Mouse (Mus musculus): ENCODE measurements around the gene Tnxb. TPM values are rescaled to one million over a fixed set of nuclear protein-coding genes. Genes with fewer than 3 reads are reported as not detected.

Gene Tnxb
- 0.01 and 0.09 TPM in 2 replicates for polyA plus RNA-seq (2014; fragmentation: Nextera tagmentation; extraction: Ambion mirVana)

DNA sequence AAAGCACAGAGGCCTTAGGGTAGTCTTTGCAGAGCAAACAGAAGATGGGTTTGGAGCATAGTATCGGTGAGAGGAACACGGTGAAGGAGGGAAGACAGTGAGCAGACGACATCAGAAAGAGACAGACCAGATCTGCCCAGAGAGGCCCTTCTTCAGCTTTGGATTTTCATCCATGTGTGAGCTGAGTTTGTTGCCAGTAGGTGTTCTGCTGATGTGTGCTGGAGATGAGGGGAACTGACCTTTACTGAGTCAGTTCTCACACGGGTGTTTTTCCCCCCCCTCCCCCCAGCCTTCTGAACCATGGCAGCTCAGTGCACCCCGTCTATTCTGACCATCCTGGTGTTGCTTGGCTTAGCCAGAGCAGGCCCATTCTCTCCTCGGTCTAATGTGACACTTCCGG lies at the start of gene Tnxb:
Tnxb (plus strand) TSS at position 301 of the 400 bp plus-strand sequence.
- Histone ChIP-seq H3K4me1 (replicated peaks; ENCODE audit: control insufficient read depth, insufficient read depth, low read length) (peaks cover 10% of the 10 kb centered on the region; the same call in 1 of the 2 replicates), H3K27me3 (ENCODE audit: control insufficient read depth, insufficient read depth, low read length) (peaks cover 38% of the 10 kb centered on the region), H3K9ac (ENCODE audit: low read depth, low read length) (peak within 1 kb of the TSS; percentile 42), H3K4me2 (replicated peaks; ENCODE audit: low read depth, low read length) (peak within 1 kb of the TSS; percentile 76), H3K27ac (ENCODE audit: low read depth, low read length) (no peak within 1 kb of the TSS), H3K4me3 (ENCODE audit: low read depth, low read length) (peak within 1 kb of the TSS; percentile 38), H3K9me3 (ENCODE audit: control insufficient read depth, low read length) (no peaks in the 10 kb centered on the region), H3K36me3 (ENCODE audit: control insufficient read depth, insufficient read depth, low read length) (no peaks in the 10 kb centered on the region)
- 65% methylated on average over 7 of the region's 7 CpGs for WGBS
- DNase-seq (ENCODE audit: low spot score) = no peak
- no peak for ATAC-seq (ENCODE audit: low FRiP score)

- no peaks in the 10 kb centered on the region for H3K27me3 ChIP-seq (ENCODE audit: control insufficient read depth, insufficient read depth, low read length)
- no peak overlapping the region for H3K4me3 ChIP-seq (ENCODE audit: low read depth, low read length)
- no peak for ATAC-seq (ENCODE audit: low FRiP score)
- H3K4me1 ChIP-seq (replicated peaks; ENCODE audit: control insufficient read depth, insufficient read depth, low read length) = peaks cover under 1% of the 10 kb centered on the region; the same call in 1 of the 2 replicates
- H3K27ac ChIP-seq (ENCODE audit: low read depth, low read length) = no peak overlapping the region
- DNase-seq (ENCODE audit: low spot score) = no peak
- H3K9ac ChIP-seq (ENCODE audit: low read depth, low read length) = no peak overlapping the region
- no peak overlapping the region for H3K4me2 ChIP-seq (replicated peaks; ENCODE audit: low read depth, low read length)
- no peaks in the 10 kb centered on the region for H3K9me3 ChIP-seq (ENCODE audit: control insufficient read depth, low read length)
- H3K36me3 ChIP-seq (ENCODE audit: control insufficient read depth, insufficient read depth, low read length) = no peaks in the 10 kb centered on the region
- WGBS = 93% methylated on average over 8 of the region's 8 CpGs
Observed at GRCm38 (mm10) chr17:34621006-34621405, 49.3 kb upstream of the Tnxb start.

- no peaks in the 10 kb centered on the region for H3K9me3 ChIP-seq (ENCODE audit: control insufficient read depth, low read length)
- peaks cover 8% of the 10 kb centered on the region; the same call in 1 of the 2 replicates for H3K4me1 ChIP-seq (replicated peaks; ENCODE audit: control insufficient read depth, insufficient read depth, low read length)
- H3K27me3 ChIP-seq (ENCODE audit: control insufficient read depth, insufficient read depth, low read length) = no peaks in the 10 kb centered on the region
- no peak for DNase-seq (ENCODE audit: low spot score)
- H3K27ac ChIP-seq (ENCODE audit: low read depth, low read length) = no peak overlapping the region
- WGBS = 88% methylated on average over 9 of the region's 9 CpGs
- H3K36me3 ChIP-seq (ENCODE audit: control insufficient read depth, insufficient read depth, low read length) = no peaks in the 10 kb centered on the region
- ATAC-seq (ENCODE audit: low FRiP score) = no peak
- H3K4me2 ChIP-seq (replicated peaks; ENCODE audit: low read depth, low read length) = no peak overlapping the region
- H3K9ac ChIP-seq (ENCODE audit: low read depth, low read length) = no peak overlapping the region
- no peak overlapping the region for H3K4me3 ChIP-seq (ENCODE audit: low read depth, low read length)
Observed at GRCm38 (mm10) chr17:34623161-34623560, 47.2 kb upstream of the Tnxb start.

- no peak for DNase-seq (ENCODE audit: low spot score)
- Histone ChIP-seq H3K4me2 (replicated peaks; ENCODE audit: low read depth, low read length) (no peak overlapping the region), H3K9ac (ENCODE audit: low read depth, low read length) (no peak overlapping the region), H3K27ac (ENCODE audit: low read depth, low read length) (no peak overlapping the region), H3K4me1 (replicated peaks; ENCODE audit: control insufficient read depth, insufficient read depth, low read length) (peaks cover 24% of the 10 kb centered on the region), H3K4me3 (ENCODE audit: low read depth, low read length) (no peak overlapping the region), H3K9me3 (ENCODE audit: control insufficient read depth, low read length) (no peaks in the 10 kb centered on the region), H3K27me3 (ENCODE audit: control insufficient read depth, insufficient read depth, low read length) (peaks cover 9% of the 10 kb centered on the region), H3K36me3 (ENCODE audit: control insufficient read depth, insufficient read depth, low read length) (no peaks in the 10 kb centered on the region)
- no peak for ATAC-seq (ENCODE audit: low FRiP score)
- 99% methylated on average over 3 of the region's 3 CpGs for WGBS
Observed at GRCm38 (mm10) chr17:34624981-34625380, 45.4 kb upstream of the Tnxb start.

DNA sequence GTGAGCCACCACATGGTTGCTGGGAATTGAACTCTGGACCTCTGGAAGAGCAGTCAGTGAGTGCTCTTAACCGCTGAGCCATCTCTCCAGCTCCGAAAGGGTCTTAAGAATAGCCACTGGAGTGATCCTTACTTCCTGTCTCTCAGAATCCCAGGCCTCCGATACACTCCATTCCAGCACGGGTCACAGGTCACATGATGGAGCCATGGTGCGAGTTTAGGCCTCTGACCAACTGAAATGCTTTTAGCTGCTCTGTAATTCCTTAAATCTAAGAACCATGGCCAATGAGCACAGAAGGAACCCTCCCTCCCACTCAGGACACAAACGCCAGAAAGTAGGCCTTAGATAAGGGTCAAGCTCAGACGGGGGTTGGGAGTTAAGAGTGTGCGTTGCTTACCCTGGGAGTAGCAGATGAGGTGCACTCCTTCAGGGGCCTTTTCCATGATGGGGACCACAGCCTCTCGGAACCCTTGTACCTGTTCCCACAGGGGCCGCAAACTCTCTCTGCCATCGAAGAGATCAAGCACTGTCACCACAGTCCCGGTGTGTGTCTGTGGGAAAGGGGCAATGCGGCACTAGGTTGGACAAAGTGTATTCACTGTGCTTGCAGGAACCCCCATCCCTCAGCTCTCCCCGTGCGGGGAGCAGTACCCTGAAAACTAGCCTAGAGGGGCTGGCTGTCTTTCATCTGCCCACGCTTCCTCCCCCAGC lies 44.1 kb upstream of the Tnxb start:
- peak overlapping the region; percentile 60 for H3K4me2 ChIP-seq (replicated peaks; ENCODE audit: low read depth, low read length)
- WGBS = 52% methylated on average over 16 of the region's 16 CpGs
- H3K4me1 ChIP-seq (replicated peaks; ENCODE audit: control insufficient read depth, insufficient read depth, low read length) = peaks cover 26% of the 10 kb centered on the region
- peak overlapping the region; percentile 64 for H3K9ac ChIP-seq (ENCODE audit: low read depth, low read length)
- ATAC-seq (ENCODE audit: low FRiP score) = no peak
- no peak for DNase-seq (ENCODE audit: low spot score)
- peak overlapping the region; percentile 8 for H3K27ac ChIP-seq (ENCODE audit: low read depth, low read length)
- H3K27me3 ChIP-seq (ENCODE audit: control insufficient read depth, insufficient read depth, low read length) = peaks cover 21% of the 10 kb centered on the region
- H3K36me3 ChIP-seq (ENCODE audit: control insufficient read depth, insufficient read depth, low read length) = no peaks in the 10 kb centered on the region
- H3K9me3 ChIP-seq (ENCODE audit: control insufficient read depth, low read length) = no peaks in the 10 kb centered on the region
- peak overlapping the region; percentile 67 for H3K4me3 ChIP-seq (ENCODE audit: low read depth, low read length)

- H3K4me1 ChIP-seq (replicated peaks; ENCODE audit: control insufficient read depth, insufficient read depth, low read length) = peaks cover 29% of the 10 kb centered on the region
- no peaks in the 10 kb centered on the region for H3K36me3 ChIP-seq (ENCODE audit: control insufficient read depth, insufficient read depth, low read length)
- H3K9me3 ChIP-seq (ENCODE audit: control insufficient read depth, low read length) = no peaks in the 10 kb centered on the region
- DNase-seq (ENCODE audit: low spot score) (peak; percentile 69), ATAC-seq (ENCODE audit: low FRiP score) (peak; percentile 46)
- H3K27me3 ChIP-seq (ENCODE audit: control insufficient read depth, insufficient read depth, low read length) = peaks cover 26% of the 10 kb centered on the region
- H3K4me2 ChIP-seq (replicated peaks; ENCODE audit: low read depth, low read length) = peak overlapping the region; percentile 60
- 0% methylated on average over 18 of the region's 18 CpGs for WGBS
- H3K9ac ChIP-seq (ENCODE audit: low read depth, low read length) = peak overlapping the region; percentile 64
- peak overlapping the region; percentile 8 for H3K27ac ChIP-seq (ENCODE audit: low read depth, low read length)
- peak overlapping the region; percentile 67 for H3K4me3 ChIP-seq (ENCODE audit: low read depth, low read length)
Observed at GRCm38 (mm10) chr17:34626773-34627092, 43.6 kb upstream of the Tnxb start.

DNA sequence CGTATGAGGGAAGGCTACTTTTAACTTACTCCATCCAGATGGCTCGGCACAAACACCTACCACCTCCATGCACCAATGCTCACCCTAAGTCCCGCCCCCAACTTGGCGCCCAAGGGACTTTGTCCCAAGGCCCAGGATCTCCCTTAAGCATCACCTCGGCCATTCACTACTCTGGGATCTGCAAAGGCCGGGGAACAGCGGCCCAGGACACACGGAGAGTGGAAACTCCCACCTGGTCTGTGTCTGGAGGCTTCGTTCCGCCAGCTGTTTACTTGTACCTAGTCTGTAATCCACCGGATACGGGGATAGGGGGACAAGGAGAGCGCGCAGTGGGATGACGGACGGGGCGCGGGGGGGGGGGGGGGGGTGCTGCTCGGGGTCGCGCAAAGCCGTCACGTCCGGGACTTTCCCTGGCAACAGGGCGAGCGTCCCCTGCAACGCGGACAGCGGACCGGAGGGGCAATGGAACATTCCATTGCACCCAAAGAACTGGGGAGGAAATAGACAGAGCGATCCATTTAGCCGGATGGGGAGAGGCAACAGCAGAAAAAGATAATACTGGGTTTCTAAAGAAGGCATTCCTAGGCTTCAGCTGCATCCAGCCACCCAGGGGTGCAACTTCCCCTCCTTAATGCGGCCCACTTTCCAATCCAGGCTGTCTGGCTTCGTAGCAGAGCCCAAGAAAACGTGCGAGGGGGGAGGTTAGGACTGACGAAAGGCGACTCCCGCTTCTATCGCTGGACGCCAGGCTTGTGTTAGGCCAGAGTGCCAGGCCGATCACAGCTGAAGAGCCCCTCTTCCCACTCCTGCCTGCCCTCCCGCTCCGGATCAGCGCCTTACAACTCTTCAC lies 43.0 kb upstream of the Tnxb start:
- Histone ChIP-seq H3K27ac (ENCODE audit: low read depth, low read length) (peak overlapping the region; percentile 77), H3K4me2 (replicated peaks; ENCODE audit: low read depth, low read length) (peak overlapping the region; percentile 60), H3K9me3 (ENCODE audit: control insufficient read depth, low read length) (no peaks in the 10 kb centered on the region), H3K4me3 (ENCODE audit: low read depth, low read length) (peak overlapping the region; percentile 67), H3K4me1 (replicated peaks; ENCODE audit: control insufficient read depth, insufficient read depth, low read length) (peaks cover 32% of the 10 kb centered on the region), H3K27me3 (ENCODE audit: control insufficient read depth, insufficient read depth, low read length) (peaks cover 31% of the 10 kb centered on the region), H3K9ac (ENCODE audit: low read depth, low read length) (peak overlapping the region; percentile 68), H3K36me3 (ENCODE audit: control insufficient read depth, insufficient read depth, low read length) (no peaks in the 10 kb centered on the region)
- ATAC-seq (ENCODE audit: low FRiP score) (peak; percentile 83), DNase-seq (ENCODE audit: low spot score) (peak; percentile 86)
- under 1% methylated on average over 41 of the region's 45 CpGs for WGBS

GRCm38 (mm10) chr17:34627943-34628643 lies 42.2 kb upstream of the Tnxb start, which contains the start of gene Ppt2:
Gene Ppt2 (minus strand): TSS chr17:34628510.
- peak within 1 kb of the TSS; percentile 67 for H3K4me3 ChIP-seq (ENCODE audit: low read depth, low read length)
- H3K4me1 ChIP-seq (replicated peaks; ENCODE audit: control insufficient read depth, insufficient read depth, low read length) = peaks cover 32% of the 10 kb centered on the region
- DNase-seq (ENCODE audit: low spot score) (no peak), ATAC-seq (ENCODE audit: low FRiP score) (peak; percentile 4; the same call in 1 of the 2 replicates)
- peak within 1 kb of the TSS; percentile 68 for H3K9ac ChIP-seq (ENCODE audit: low read depth, low read length)
- peak within 1 kb of the TSS; percentile 77 for H3K27ac ChIP-seq (ENCODE audit: low read depth, low read length)
- peak within 1 kb of the TSS; percentile 60 for H3K4me2 ChIP-seq (replicated peaks; ENCODE audit: low read depth, low read length)
- H3K27me3 ChIP-seq (ENCODE audit: control insufficient read depth, insufficient read depth, low read length) = peaks cover 35% of the 10 kb centered on the region
- WGBS = 8% methylated on average over 29 of the region's 29 CpGs
- no peaks in the 10 kb centered on the region for H3K36me3 ChIP-seq (ENCODE audit: control insufficient read depth, insufficient read depth, low read length)
- H3K9me3 ChIP-seq (ENCODE audit: control insufficient read depth, low read length) = no peaks in the 10 kb centered on the region

All from hindbrain, embryonic 11.5 days (tissue).